Mouse (Mus musculus) cerebellum, postnatal 36 days (tissue): ENCODE measurements around the gene Gria3.

Experiments used
- DNase-seq, 2 experiments: peaks; one replicate each; pipeline ENCODE4 v3.0.0; 2021 to 2022; ENCODE audit warnings: mixed read lengths in 2 of 2

Gene Gria3

GRCm38 (mm10) chrX:41400058-41400904, at the start of gene Gria3:
Gene Gria3, plus strand, starts transcription at chrX:41400854.
- DNase-seq: no peak

GRCm38 (mm10) chrX:41387086-41387485, 13.6 kb upstream of the Gria3 start:
- no peak for DNase-seq

- no peak for DNase-seq
Observed at GRCm38 (mm10) chrX:41389079-41389478, 11.6 kb upstream of the Gria3 start.

GRCm38 (mm10) chrX:41398482-41398881, 2.2 kb upstream of the Gria3 start:
- DNase-seq: no peak

- no peak for DNase-seq
Observed at GRCm38 (mm10) chrX:41401186-41401585, 532 bp downstream of the Gria3 start.

- DNase-seq: no peak
Observed at GRCm38 (mm10) chrX:41401590-41402240, 1.1 kb downstream of the Gria3 start.

GRCm38 (mm10) chrX:41402656-41403055, 2.0 kb downstream of the Gria3 start:
- DNase-seq: no peak

- DNase-seq: no peak
Observed at GRCm38 (mm10) chrX:41406288-41406687, 5.6 kb downstream of the Gria3 start.

GRCm38 (mm10) chrX:41409791-41410190, 9.1 kb downstream of the Gria3 start:
- DNase-seq: no peak

- no peak for DNase-seq
Observed at GRCm38 (mm10) chrX:41425651-41426050, 25.0 kb downstream of the Gria3 start.

- DNase-seq: no peak
Observed at GRCm38 (mm10) chrX:41428011-41428410, 27.4 kb downstream of the Gria3 start.

GRCm38 (mm10) chrX:41435541-41435940, 34.9 kb downstream of the Gria3 start:
- DNase-seq: no peak

- DNase-seq: no peak
Observed at GRCm38 (mm10) chrX:41438841-41439240, 38.2 kb downstream of the Gria3 start.

- no peak for DNase-seq
Observed at GRCm38 (mm10) chrX:41448876-41449275, 48.2 kb downstream of the Gria3 start.

- no peak for DNase-seq
Observed at GRCm38 (mm10) chrX:41477486-41477885, 76.8 kb downstream of the Gria3 start.

GRCm38 (mm10) chrX:41496528-41496927, 95.9 kb downstream of the Gria3 start:
- DNase-seq: no peak

- no peak for DNase-seq
Observed at GRCm38 (mm10) chrX:41505371-41505770, 104.7 kb downstream of the Gria3 start.

- no peak for DNase-seq
Observed at GRCm38 (mm10) chrX:41507959-41508358, 107.3 kb downstream of the Gria3 start.

GRCm38 (mm10) chrX:41514982-41515381, 114.3 kb downstream of the Gria3 start:
- no peak for DNase-seq

GRCm38 (mm10) chrX:41532511-41532910, 131.9 kb downstream of the Gria3 start:
- no peak for DNase-seq

GRCm38 (mm10) chrX:41535886-41536285, 135.2 kb downstream of the Gria3 start:
- DNase-seq: no peak

- DNase-seq: no peak
Observed at GRCm38 (mm10) chrX:41562296-41563060, 161.8 kb downstream of the Gria3 start.

GRCm38 (mm10) chrX:41564898-41565297, 164.2 kb downstream of the Gria3 start:
- DNase-seq: no peak
